Mouse (Mus musculus) forebrain, postnatal 0 days (tissue): ENCODE measurements at regions not wholly inside any gene's neighbourhood (a gene's known extent, or its start where the extent isn't known, plus 50 kb on each side); places are given as distances from the start of the nearest gene placed in this dataset.
A peak's percentile ranks its signal among the peaks of the same experiment; 100 is the strongest.

Experiments used
- ATAC-seq: fragments of 200-750 bp; cut with Nextera tagmentation; 2 replicates; pipeline ENCODE4 v1.8.0; 2017; ENCODE audit warnings: mild to moderate bottlenecking, moderate library complexity
- DNase-seq: peaks from one replicate; pipeline ENCODE4 v3.0.0-alpha.2; 2015
- H3K27ac ChIP-seq: fragments of 300-500 bp; sonication (generic); 2 replicates; pipeline ENCODE4 v1.5.1; 2014; ENCODE audit warnings: low read depth, mild to moderate bottlenecking, antibody characterized with exemption, low read length, moderate library complexity, mixed read lengths
- H3K27me3 ChIP-seq: fragments of 300-500 bp; sonication (generic); 2 replicates; pipeline ENCODE4 v1.6.1; 2014; ENCODE audit warnings: mild to moderate bottlenecking, low read length, mixed read lengths; ENCODE audit not compliant: insufficient read depth
- H3K36me3 ChIP-seq: fragments of 300-500 bp; sonication (generic); 2 replicates; pipeline ENCODE4 v1.6.1; 2014; ENCODE audit warnings: mild to moderate bottlenecking, moderate library complexity; ENCODE audit not compliant: insufficient read depth
- H3K4me1 ChIP-seq: fragments of 300-500 bp; sonication (generic); 2 replicates; pipeline ENCODE4 v1.6.1; 2014; ENCODE audit warnings: antibody characterized with exemption; ENCODE audit not compliant: insufficient read depth
- H3K4me2 ChIP-seq: fragments of 300-500 bp; sonication (generic); 2 replicates; pipeline ENCODE4 v1.6.1; 2014; ENCODE audit warnings: low read depth, mild to moderate bottlenecking, moderate library complexity
- H3K4me3 ChIP-seq: fragments of 300-500 bp; sonication (generic); 2 replicates; pipeline ENCODE4 v1.5.1; 2014; ENCODE audit warnings: low read depth, low read length, mixed read lengths
- H3K9ac ChIP-seq: fragments of 300-500 bp; sonication (generic); 2 replicates; pipeline ENCODE4 v1.6.1; 2014; ENCODE audit warnings: mild to moderate bottlenecking
- H3K9me3 ChIP-seq: fragments of 300-500 bp; sonication (generic); 2 replicates; pipeline ENCODE4 v1.6.1; 2016; ENCODE audit warnings: low read length
- CTCF ChIP-seq: sonication (generic); IDR thresholded peaks from 2 replicates; pipeline ENCODE4 v1.5.1; 2016; ENCODE audit warnings: antibody characterized with exemption, control low read depth, low read depth
- WGBS: fragments of 180-500 bp; shearing (Covaris S2); extraction: QIAGEN DNeasy Blood & Tissue Kit; methylation state at CpG from one replicate; pipeline ENCODE4 v1.1.7; 2014; 5-methylcytosine and 5-hydroxymethylcytosine counted together

GRCm38 (mm10) chr8:41551925-41552414 lies 135.1 kb upstream of the Frg1 start:
- 89% methylated on average over 15 of the region's 15 CpGs for WGBS
- Histone ChIP-seq H3K27me3 (0 out of 2 replicates have a peak, but pooled peaks cover 4% of the 10 kb centered on the region), H3K4me2 (no peak overlapping the region), H3K36me3 (no peaks in the 10 kb centered on the region), H3K4me3 (no peak overlapping the region), H3K4me1 (0 out of 2 replicates have a peak, but pooled peaks cover 5% of the 10 kb centered on the region), H3K9me3 (no peaks in the 10 kb centered on the region), H3K27ac (no peak overlapping the region), H3K9ac (no peak overlapping the region)
- ATAC-seq = no peak
- no peak for DNase-seq
- TF ChIP-seq CTCF = no peak

GRCm38 (mm10) chr8:41550095-41550420 lies 133.2 kb upstream of the Frg1 start:
- 51% methylated on average over 2 of the region's 2 CpGs for WGBS

GRCm38 (mm10) chr8:41549220-41550094 lies 132.6 kb upstream of the Frg1 start:
- H3K27ac ChIP-seq = no peak overlapping the region

More at GRCm38 (mm10) chr8:41550095-41550420, 133.2 kb upstream of the Frg1 start:
- no peak overlapping the region for H3K4me2 ChIP-seq
- peak; percentile 71 for DNase-seq
- no peak overlapping the region for H3K9ac ChIP-seq
- TF ChIP-seq CTCF = no peak
- no peaks in the 10 kb centered on the region for H3K36me3 ChIP-seq
- peak; percentile 87 for ATAC-seq
- H3K27me3 ChIP-seq = 0 out of 2 replicates have a peak, but pooled peaks cover 4% of the 10 kb centered on the region
- H3K9me3 ChIP-seq = no peaks in the 10 kb centered on the region
- H3K4me3 ChIP-seq = no peak overlapping the region
- 0 out of 2 replicates have a peak, but pooled peaks cover 5% of the 10 kb centered on the region for H3K4me1 ChIP-seq
- H3K27ac ChIP-seq = no peak overlapping the region

GRCm38 (mm10) chr8:41547730-41548368 lies 131.0 kb upstream of the Frg1 start:
- no peak for ATAC-seq

More at GRCm38 (mm10) chr8:41549220-41550094, 132.6 kb upstream of the Frg1 start:
- TF ChIP-seq CTCF = no peak
- H3K4me3 ChIP-seq = no peak overlapping the region
- 0 out of 2 replicates have a peak, but pooled peaks cover 4% of the 10 kb centered on the region for H3K27me3 ChIP-seq
- DNase-seq = peak; percentile 25
- H3K4me1 ChIP-seq = 0 out of 2 replicates have a peak, but pooled peaks cover 5% of the 10 kb centered on the region
- no peak overlapping the region for H3K4me2 ChIP-seq
- H3K9ac ChIP-seq = no peak overlapping the region
- 61% methylated on average over 25 of the region's 25 CpGs for WGBS
- H3K36me3 ChIP-seq = no peaks in the 10 kb centered on the region
- no peaks in the 10 kb centered on the region for H3K9me3 ChIP-seq
- ATAC-seq = peak; percentile 44; the same call in 1 of the 2 replicates

GRCm38 (mm10) chr8:41532212-41532611 lies 115.3 kb upstream of the Frg1 start:
- no peak for TF ChIP-seq CTCF
- H3K4me1 ChIP-seq = no peaks in the 10 kb centered on the region
- no peak overlapping the region for H3K4me3 ChIP-seq
- 87% methylated on average over 5 of the region's 5 CpGs for WGBS
- no peak overlapping the region for H3K27ac ChIP-seq
- H3K27me3 ChIP-seq = no peaks in the 10 kb centered on the region
- DNase-seq = no peak
- ATAC-seq = no peak
- H3K9me3 ChIP-seq = no peaks in the 10 kb centered on the region
- H3K36me3 ChIP-seq = no peaks in the 10 kb centered on the region
- no peak overlapping the region for H3K4me2 ChIP-seq
- H3K9ac ChIP-seq = no peak overlapping the region

More at GRCm38 (mm10) chr8:41547730-41548368, 131.0 kb upstream of the Frg1 start:
- H3K4me2 ChIP-seq = no peak overlapping the region
- H3K36me3 ChIP-seq = no peaks in the 10 kb centered on the region
- H3K9ac ChIP-seq = no peak overlapping the region
- 0 out of 2 replicates have a peak, but pooled peaks cover 5% of the 10 kb centered on the region for H3K4me1 ChIP-seq
- H3K9me3 ChIP-seq = no peaks in the 10 kb centered on the region
- no peak overlapping the region for H3K4me3 ChIP-seq
- no peak for TF ChIP-seq CTCF
- H3K27ac ChIP-seq = no peak overlapping the region
- 90% methylated on average over 7 of the region's 7 CpGs for WGBS
- no peaks in the 10 kb centered on the region for H3K27me3 ChIP-seq
- DNase-seq = no peak

GRCm38 (mm10) chr8:41529581-41529980 lies 112.7 kb upstream of the Frg1 start:
- Histone ChIP-seq H3K27me3 (no peaks in the 10 kb centered on the region), H3K4me2 (no peak overlapping the region), H3K4me3 (no peak overlapping the region), H3K9ac (no peak overlapping the region), H3K36me3 (no peaks in the 10 kb centered on the region), H3K9me3 (no peaks in the 10 kb centered on the region), H3K4me1 (no peaks in the 10 kb centered on the region), H3K27ac (no peak overlapping the region)
- DNase-seq (no peak), ATAC-seq (no peak)
- WGBS = 83% methylated on average over 8 of the region's 8 CpGs
- TF ChIP-seq CTCF = no peak

- 67% methylated on average over 7 of the region's 7 CpGs for WGBS
- ATAC-seq = no peak
- H3K4me3 ChIP-seq = no peak overlapping the region
Observed at GRCm38 (mm10) chr8:41526283-41526682, 109.4 kb upstream of the Frg1 start.

More at GRCm38 (mm10) chr8:41526283-41526682, 109.4 kb upstream of the Frg1 start:
- Histone ChIP-seq H3K4me1 (no peaks in the 10 kb centered on the region), H3K36me3 (no peaks in the 10 kb centered on the region), H3K4me2 (no peak overlapping the region), H3K9ac (no peak overlapping the region), H3K9me3 (no peaks in the 10 kb centered on the region), H3K27ac (no peak overlapping the region), H3K27me3 (no peaks in the 10 kb centered on the region)
- no peak for TF ChIP-seq CTCF
- DNase-seq = no peak
